Mouse (Mus musculus): ENCODE measurements around the gene Enpp6. TPM values are rescaled to one million over a fixed set of nuclear protein-coding genes. Genes with fewer than 3 reads are reported as not detected.

Gene Enpp6
- polyA plus RNA-seq, 1 experiment from 2014 or later = 0.34 TPM

- Histone ChIP-seq H3K27me3 (ENCODE audit: control insufficient read depth, insufficient read depth, low read depth, low read length) (no peaks in the 10 kb centered on the region), H3K4me2 (ENCODE audit: low read depth, low read length) (no peak overlapping the region), H3K27ac (ENCODE audit: low read length) (no peak overlapping the region), H3K9ac (ENCODE audit: low read depth, low read length) (no peak overlapping the region), H3K4me1 (ENCODE audit: control insufficient read depth, low read depth, low read length) (no peaks in the 10 kb centered on the region), H3K4me3 (ENCODE audit: low read depth, low read length) (no peak overlapping the region), H3K9me3 (replicated peaks; ENCODE audit: control insufficient read depth, low read length) (no peaks in the 10 kb centered on the region), H3K36me3 (ENCODE audit: control insufficient read depth, insufficient read depth) (no peaks in the 10 kb centered on the region)
- 69% methylated on average over 4 of the region's 4 CpGs for WGBS (ENCODE audit: insufficient replicate concordance)
- no peak for ATAC-seq (ENCODE audit: low read depth)
Measured at GRCm38 (mm10) chr8:47117336-47117735, 130.6 kb downstream of the Enpp6 start.

GRCm38 (mm10) chr8:47119895-47120294 is 133.2 kb downstream of the Enpp6 start:
- ATAC-seq (ENCODE audit: low read depth) = no peak
- Histone ChIP-seq H3K27me3 (ENCODE audit: control insufficient read depth, insufficient read depth, low read depth, low read length) (no peaks in the 10 kb centered on the region), H3K4me1 (ENCODE audit: control insufficient read depth, low read depth, low read length) (no peaks in the 10 kb centered on the region), H3K9ac (ENCODE audit: low read depth, low read length) (no peak overlapping the region), H3K4me3 (ENCODE audit: low read depth, low read length) (no peak overlapping the region), H3K36me3 (ENCODE audit: control insufficient read depth, insufficient read depth) (no peaks in the 10 kb centered on the region), H3K4me2 (ENCODE audit: low read depth, low read length) (no peak overlapping the region), H3K9me3 (replicated peaks; ENCODE audit: control insufficient read depth, low read length) (no peaks in the 10 kb centered on the region), H3K27ac (ENCODE audit: low read length) (no peak overlapping the region)
- 54% methylated on average over 1 of the region's 1 CpGs for WGBS (ENCODE audit: insufficient replicate concordance)

GRCm38 (mm10) chr8:47128859-47129258 is 142.2 kb downstream of the Enpp6 start:
- WGBS (ENCODE audit: insufficient replicate concordance) = 74% methylated on average over 1 of the region's 1 CpGs
- no peak overlapping the region for H3K9ac ChIP-seq (ENCODE audit: low read depth, low read length)
- no peaks in the 10 kb centered on the region for H3K36me3 ChIP-seq (ENCODE audit: control insufficient read depth, insufficient read depth)
- H3K9me3 ChIP-seq (replicated peaks; ENCODE audit: control insufficient read depth, low read length) = no peaks in the 10 kb centered on the region
- no peak overlapping the region for H3K4me3 ChIP-seq (ENCODE audit: low read depth, low read length)
- H3K4me1 ChIP-seq (ENCODE audit: control insufficient read depth, low read depth, low read length) = no peaks in the 10 kb centered on the region
- no peak overlapping the region for H3K27ac ChIP-seq (ENCODE audit: low read length)
- H3K4me2 ChIP-seq (ENCODE audit: low read depth, low read length) = no peak overlapping the region
- no peak for ATAC-seq (ENCODE audit: low read depth)
- H3K27me3 ChIP-seq (ENCODE audit: control insufficient read depth, insufficient read depth, low read depth, low read length) = no peaks in the 10 kb centered on the region

GRCm38 (mm10) chr8:47133381-47133780 is 146.7 kb downstream of the Enpp6 start:
- H3K4me2 ChIP-seq (ENCODE audit: low read depth, low read length) = no peak overlapping the region
- no peak overlapping the region for H3K9ac ChIP-seq (ENCODE audit: low read depth, low read length)
- no peaks in the 10 kb centered on the region for H3K4me1 ChIP-seq (ENCODE audit: control insufficient read depth, low read depth, low read length)
- no peak for ATAC-seq (ENCODE audit: low read depth)
- no peaks in the 10 kb centered on the region for H3K36me3 ChIP-seq (ENCODE audit: control insufficient read depth, insufficient read depth)
- no peak overlapping the region for H3K4me3 ChIP-seq (ENCODE audit: low read depth, low read length)
- WGBS (ENCODE audit: insufficient replicate concordance) = 53% methylated on average over 3 of the region's 3 CpGs
- H3K27me3 ChIP-seq (ENCODE audit: control insufficient read depth, insufficient read depth, low read depth, low read length) = no peaks in the 10 kb centered on the region
- H3K9me3 ChIP-seq (replicated peaks; ENCODE audit: control insufficient read depth, low read length) = no peaks in the 10 kb centered on the region
- no peak overlapping the region for H3K27ac ChIP-seq (ENCODE audit: low read length)

GRCm38 (mm10) chr8:47134736-47135135 is 148.0 kb downstream of the Enpp6 start:
- no peaks in the 10 kb centered on the region for H3K9me3 ChIP-seq (replicated peaks; ENCODE audit: control insufficient read depth, low read length)
- 56% methylated on average over 11 of the region's 11 CpGs for WGBS (ENCODE audit: insufficient replicate concordance)
- ATAC-seq (ENCODE audit: low read depth) = no peak
- no peaks in the 10 kb centered on the region for H3K4me1 ChIP-seq (ENCODE audit: control insufficient read depth, low read depth, low read length)
- H3K4me2 ChIP-seq (ENCODE audit: low read depth, low read length) = no peak overlapping the region
- no peak overlapping the region for H3K27ac ChIP-seq (ENCODE audit: low read length)
- H3K36me3 ChIP-seq (ENCODE audit: control insufficient read depth, insufficient read depth) = no peaks in the 10 kb centered on the region
- H3K27me3 ChIP-seq (ENCODE audit: control insufficient read depth, insufficient read depth, low read depth, low read length) = no peaks in the 10 kb centered on the region
- no peak overlapping the region for H3K9ac ChIP-seq (ENCODE audit: low read depth, low read length)
- H3K4me3 ChIP-seq (ENCODE audit: low read depth, low read length) = no peak overlapping the region

- Histone ChIP-seq H3K36me3 (ENCODE audit: control insufficient read depth, insufficient read depth) (no peaks in the 10 kb centered on the region), H3K27ac (ENCODE audit: low read length) (no peak overlapping the region), H3K4me1 (ENCODE audit: control insufficient read depth, low read depth, low read length) (no peaks in the 10 kb centered on the region), H3K27me3 (ENCODE audit: control insufficient read depth, insufficient read depth, low read depth, low read length) (no peaks in the 10 kb centered on the region), H3K4me2 (ENCODE audit: low read depth, low read length) (0 out of 2 replicates have a peak overlapping the region, but pooled peaks have one; percentile 10), H3K9me3 (replicated peaks; ENCODE audit: control insufficient read depth, low read length) (no peaks in the 10 kb centered on the region), H3K4me3 (ENCODE audit: low read depth, low read length) (no peak overlapping the region), H3K9ac (ENCODE audit: low read depth, low read length) (no peak overlapping the region)
- no peak for ATAC-seq (ENCODE audit: low read depth)
- 10% methylated on average over 9 of the region's 9 CpGs for WGBS (ENCODE audit: insufficient replicate concordance)
Measured at GRCm38 (mm10) chr8:47135586-47135985, 148.9 kb downstream of the Enpp6 start.

GRCm38 (mm10) chr8:47136047-47136446 is 149.4 kb downstream of the Enpp6 start:
- no peak overlapping the region for H3K4me3 ChIP-seq (ENCODE audit: low read depth, low read length)
- no peak overlapping the region for H3K9ac ChIP-seq (ENCODE audit: low read depth, low read length)
- ATAC-seq (ENCODE audit: low read depth) = no peak

GRCm38 (mm10) chr8:47145258-47145657 is 158.6 kb downstream of the Enpp6 start:
- H3K27me3 ChIP-seq (ENCODE audit: control insufficient read depth, insufficient read depth, low read depth, low read length) = no peaks in the 10 kb centered on the region
- no peak overlapping the region for H3K9ac ChIP-seq (ENCODE audit: low read depth, low read length)
- H3K4me3 ChIP-seq (ENCODE audit: low read depth, low read length) = no peak overlapping the region
- no peak overlapping the region for H3K4me2 ChIP-seq (ENCODE audit: low read depth, low read length)
- no peak overlapping the region for H3K27ac ChIP-seq (ENCODE audit: low read length)
- H3K9me3 ChIP-seq (replicated peaks; ENCODE audit: control insufficient read depth, low read length) = no peaks in the 10 kb centered on the region
- no peak for ATAC-seq (ENCODE audit: low read depth)
- no peaks in the 10 kb centered on the region for H3K36me3 ChIP-seq (ENCODE audit: control insufficient read depth, insufficient read depth)
- WGBS (ENCODE audit: insufficient replicate concordance) = 75% methylated on average over 8 of the region's 9 CpGs
- no peaks in the 10 kb centered on the region for H3K4me1 ChIP-seq (ENCODE audit: control insufficient read depth, low read depth, low read length)

More at GRCm38 (mm10) chr8:47136047-47136446, 149.4 kb downstream of the Enpp6 start:
- WGBS (ENCODE audit: insufficient replicate concordance) = 31% methylated on average over 5 of the region's 5 CpGs
- Histone ChIP-seq H3K4me1 (ENCODE audit: control insufficient read depth, low read depth, low read length) (no peaks in the 10 kb centered on the region), H3K4me2 (ENCODE audit: low read depth, low read length) (no peak overlapping the region), H3K27me3 (ENCODE audit: control insufficient read depth, insufficient read depth, low read depth, low read length) (no peaks in the 10 kb centered on the region), H3K9me3 (replicated peaks; ENCODE audit: control insufficient read depth, low read length) (no peaks in the 10 kb centered on the region), H3K27ac (ENCODE audit: low read length) (no peak overlapping the region), H3K36me3 (ENCODE audit: control insufficient read depth, insufficient read depth) (no peaks in the 10 kb centered on the region)

Data from liver, embryonic 16.5 days (tissue).